25 mouse cellular contexts compared by ENCODE assay signal in the genomic region with DNA sequence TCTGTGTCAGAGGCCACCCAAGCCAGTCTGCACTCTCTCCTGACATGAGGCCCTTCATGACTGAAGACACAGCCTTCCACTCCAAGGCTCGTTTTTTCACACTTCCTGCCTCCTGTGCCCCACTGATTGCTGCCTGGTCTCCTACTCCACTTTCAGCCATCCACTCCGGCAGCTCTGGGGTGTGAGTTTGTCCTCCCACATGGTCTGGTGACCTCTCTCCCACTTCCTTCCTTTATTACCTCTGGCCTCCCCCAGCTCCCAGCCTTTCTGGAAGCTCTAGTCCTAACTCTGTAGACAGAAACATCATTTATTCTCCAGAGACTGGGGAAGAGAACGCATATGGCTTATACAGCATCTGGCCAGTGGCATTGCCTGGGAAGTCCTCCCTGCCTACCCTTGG.
DNase-seq lines count a peak whose midpoint lies in the region; ATAC-seq lines count a peak whose summit lies in the region.
"Had no signal": no experiment of that assay in that cellular context is flagged by ENCODE, and none has a peak within 500 bp of the region (broad histone marks: within the 10 kb centered on the region; RNA-seq: fewer than 3 reads in every experiment).

No protein-coding gene starts in this region.

- no peaks in the 10 kb centered on the region for H3K9me3 ChIP-seq in kidney, embryonic 14.5 days (ENCODE audit: control insufficient read depth, low read length)
- H3K9me3 ChIP-seq in limb, embryonic 13.5 days: no peaks in the 10 kb centered on the region
- H3K9me3 ChIP-seq: forebrain, embryonic 13.5 days; heart, embryonic 12.5 days; hindbrain, embryonic 15.5 days; lung, embryonic 15.5 days; midbrain, embryonic 10.5 days; midbrain, embryonic 15.5 days; neural tube, embryonic 15.5 days; stomach, embryonic 15.5 days had no signal

- H3K27ac ChIP-seq in kidney, embryonic 14.5 days (ENCODE audit: low read depth, low read length): peak overlapping the region; percentile 27; the same call in 1 of the 2 replicates
- H3K27ac ChIP-seq in limb, embryonic 13.5 days: 0 out of 2 replicates have a peak overlapping the region, but pooled peaks have one; percentile 10
- H3K27ac ChIP-seq: forebrain, embryonic 13.5 days; hindbrain, embryonic 15.5 days; lung, embryonic 15.5 days; midbrain, embryonic 10.5 days; midbrain, embryonic 15.5 days; neural tube, embryonic 15.5 days; stomach, embryonic 15.5 days had no signal

- H3K27me3 ChIP-seq in kidney, embryonic 14.5 days (ENCODE audit: control insufficient read depth, insufficient read depth, low read length): no peaks in the 10 kb centered on the region
- peaks cover 27% of the 10 kb centered on the region for H3K27me3 ChIP-seq in limb, embryonic 13.5 days
- H3K27me3 ChIP-seq: hindbrain, embryonic 15.5 days; lung, embryonic 15.5 days; midbrain, embryonic 15.5 days had no signal

- H3K4me2 ChIP-seq in kidney, embryonic 14.5 days (replicated peaks; ENCODE audit: low read depth, low read length): no peak overlapping the region
- H3K4me2 ChIP-seq in limb, embryonic 13.5 days (replicated peaks): no peak overlapping the region
- H3K4me2 ChIP-seq: forebrain, embryonic 13.5 days; heart, embryonic 12.5 days; hindbrain, embryonic 15.5 days; liver, embryonic 11.5 days; lung, embryonic 15.5 days; midbrain, embryonic 15.5 days; neural tube, embryonic 15.5 days; stomach, embryonic 15.5 days had no signal

- DNase-seq in kidney, adult 11 months: no peak
- DNase-seq in kidney, postnatal 10 days: peak; percentile 41
- peak; percentile 20 to 27 for DNase-seq in kidney, postnatal 36 days
- DNase-seq in urinary bladder, postnatal 4 days (ENCODE audit: low spot score in 2 of 2): no peak
- DNase-seq: B cell, adult 2 months; gastrocnemius, postnatal 36 days; heart, postnatal 4 days; layer of hippocampus, postnatal 36 days; left cerebral cortex, postnatal 4 days; retina, postnatal 1 day; right cerebral cortex, postnatal 14 days; thymus, adult 18-20 months; thymus, postnatal 4 days had no signal

- H3K4me3 ChIP-seq in kidney, embryonic 14.5 days (ENCODE audit: low read length): no peak overlapping the region
- H3K4me3 ChIP-seq in limb, embryonic 13.5 days: no peak overlapping the region
- H3K4me3 ChIP-seq: forebrain, embryonic 13.5 days; heart, embryonic 12.5 days; hindbrain, embryonic 15.5 days; lung, embryonic 15.5 days; midbrain, embryonic 10.5 days; midbrain, embryonic 15.5 days; neural tube, embryonic 15.5 days; stomach, embryonic 15.5 days had no signal

- 12% methylated on average over 3 of the region's 3 CpGs for WGBS in kidney, embryonic 14.5 days
- WGBS in limb, embryonic 13.5 days: 21% methylated on average over 3 of the region's 3 CpGs

- H3K4me1 ChIP-seq in kidney, embryonic 14.5 days (ENCODE audit: control insufficient read depth, insufficient read depth, low read length): peaks cover 28% of the 10 kb centered on the region
- H3K4me1 ChIP-seq in limb, embryonic 13.5 days: peaks cover 76% of the 10 kb centered on the region

- ATAC-seq in kidney, embryonic 14.5 days (ENCODE audit: low FRiP score, low TSS enrichment): peak; percentile 13; the same call in 1 of the 2 replicates
- ATAC-seq in limb, embryonic 13.5 days (ENCODE audit: low FRiP score, low read depth): no peak
- ATAC-seq: forebrain, embryonic 13.5 days; inflammation-experienced regulatory T-cells, adult 6 months; midbrain, embryonic 15.5 days had no signal

- H3K9ac ChIP-seq in kidney, embryonic 14.5 days (ENCODE audit: low read depth, low read length): no peak overlapping the region
- no peak overlapping the region for H3K9ac ChIP-seq in limb, embryonic 13.5 days
- H3K9ac ChIP-seq: forebrain, embryonic 13.5 days; heart, embryonic 12.5 days; hindbrain, embryonic 15.5 days; lung, embryonic 15.5 days; midbrain, embryonic 15.5 days; neural tube, embryonic 15.5 days; stomach, embryonic 15.5 days had no signal

- H3K36me3 ChIP-seq in kidney, embryonic 14.5 days (ENCODE audit: control insufficient read depth, insufficient read depth, low read length): no peaks in the 10 kb centered on the region
- H3K36me3 ChIP-seq in limb, embryonic 13.5 days: no peaks in the 10 kb centered on the region
- H3K36me3 ChIP-seq: heart, embryonic 12.5 days; hindbrain, embryonic 15.5 days; lung, embryonic 15.5 days; midbrain, embryonic 10.5 days; midbrain, embryonic 15.5 days; neural tube, embryonic 15.5 days; stomach, embryonic 15.5 days had no signal

Comparison
In these comparisons a context has a peak if more than half of its experiments do, and no peak if none do; other contexts are left out.
1. DNase-seq: peak in kidney, postnatal 10 days (single experiment) and kidney, postnatal 36 days (2 of 2); none in kidney, adult 11 months (single experiment) and urinary bladder, postnatal 4 days (0 of 2).